Mouse (Mus musculus) MEL (cell line): ENCODE results near the gene Usp15. TPM values are rescaled to one million over a fixed set of nuclear protein-coding genes. Genes with fewer than 3 reads are reported as not detected.

Source experiments
- DNase-seq: peaks from one replicate; pipeline ENCODE4 v3.0.0; 2011; ENCODE audit warnings: low read depth, low spot score
- H3K27ac ChIP-seq: 2 replicates; pipeline ENCODE4 v1.5.1; 2012; ENCODE audit warnings: low read depth, mild to moderate bottlenecking, control low read depth, low read length, moderate library complexity; ENCODE audit not compliant: control insufficient read depth
- H3K27me3 ChIP-seq, 2 experiments: fragments of 150-350 bp in 1 of 2; sonication (generic) in 1 of 2; 2 replicates each; pipeline ENCODE4 v1.6.1; 2012; ENCODE audit warnings: low read length in 2 of 2, mild to moderate bottlenecking in 2 of 2, improper control_type of control experiment in 1 of 2, moderate library complexity in 1 of 2; ENCODE audit not compliant: insufficient read depth in 2 of 2, control insufficient read depth in 1 of 2
- H3K36me3 ChIP-seq, 2 experiments: 2 replicates each; pipeline ENCODE4 v1.6.1; 2012 to 2014; ENCODE audit warnings: low read length in 2 of 2, improper control_type of control experiment in 1 of 2, inconsistent platforms in 1 of 2, mild to moderate bottlenecking in 1 of 2; ENCODE audit not compliant: insufficient read depth in 2 of 2, control insufficient read depth in 1 of 2
- H3K4me1 ChIP-seq, 2 experiments: fragments of 150-350 bp in 1 of 2; sonication (generic) in 1 of 2; 2 replicates each; pipeline ENCODE4 v1.6.1; 2012; ENCODE audit warnings: low read length in 2 of 2, improper control_type of control experiment in 1 of 2, mild to moderate bottlenecking in 1 of 2; ENCODE audit not compliant: insufficient read depth in 2 of 2, control insufficient read depth in 1 of 2
- H3K4me3 ChIP-seq, 2 experiments: fragments of 150-350 bp in 1 of 2; sonication (generic) in 1 of 2; 2 replicates each; pipeline ENCODE4 v1.5.1; 2012; ENCODE audit warnings: low read depth in 2 of 2, low read length in 2 of 2, mild to moderate bottlenecking in 2 of 2, moderate library complexity in 2 of 2, control low read depth in 1 of 2, improper control_type of control experiment in 1 of 2; ENCODE audit not compliant: control insufficient read depth in 1 of 2, insufficient read depth in 1 of 2
- H3K79me2 ChIP-seq: 2 replicates; pipeline ENCODE4 v1.6.1; 2012; ENCODE audit warnings: mild to moderate bottlenecking, low read length, moderate library complexity; ENCODE audit not compliant: control insufficient read depth, poor library complexity, insufficient read depth
- H3K9ac ChIP-seq: 2 replicates; pipeline ENCODE4 v1.6.1; 2012; ENCODE audit warnings: low read depth, mild to moderate bottlenecking, control low read depth, low read length, moderate library complexity; ENCODE audit not compliant: control insufficient read depth, poor library complexity, severe bottlenecking
- H3K9me3 ChIP-seq: fragments of 150-350 bp; sonication (generic); replicated peaks from 2 replicates; pipeline ENCODE4 v1.6.1; 2012; ENCODE audit warnings: mild to moderate bottlenecking, low read length, improper control_type of control experiment, moderate library complexity; ENCODE audit not compliant: insufficient read depth
- BHLHE40 ChIP-seq: IDR thresholded peaks from 2 replicates; pipeline ENCODE4 v1.6.1; 2012; ENCODE audit warnings: low read depth, mild to moderate bottlenecking, inconsistent platforms, low read length, improper control_type of control experiment, borderline replicate concordance
- CHD1 ChIP-seq: IDR thresholded peaks from 2 replicates; pipeline ENCODE4 v1.6.1; 2012; ENCODE audit warnings: low read depth, mild to moderate bottlenecking, inconsistent platforms, low read length, improper control_type of control experiment
- CTCF ChIP-seq, 3 experiments: IDR thresholded peaks in 2 of 3; conservative IDR thresholded peaks in 1 of 3; 2 replicates each; pipeline ENCODE4 v1.5.1; 2011 to 2012; ENCODE audit warnings: low read length in 3 of 3, low read depth in 2 of 3, mild to moderate bottlenecking in 2 of 3, improper control_type of control experiment in 1 of 3, inconsistent platforms in 1 of 3, mixed read lengths in 1 of 3, moderate library complexity in 1 of 3; ENCODE audit not compliant: control insufficient read depth in 1 of 3, insufficient read depth in 1 of 3, poor library complexity in 1 of 3, severe bottlenecking in 1 of 3
- E2F4 ChIP-seq: IDR thresholded peaks from 2 replicates; pipeline ENCODE4 v1.6.1; 2011; ENCODE audit warnings: low read depth, low read length, improper control_type of control experiment, borderline replicate concordance
- ELF1 ChIP-seq: IDR thresholded peaks from 2 replicates; pipeline ENCODE4 v1.6.1; 2014; ENCODE audit warnings: low read depth, mild to moderate bottlenecking, inconsistent platforms, low read length, improper control_type of control experiment, moderate library complexity
- EP300 ChIP-seq, 2 experiments: IDR thresholded peaks; 2 replicates each; pipeline ENCODE4 v1.6.1; 2011; ENCODE audit warnings: improper control_type of control experiment in 2 of 2, low read length in 2 of 2, low read depth in 1 of 2, mild to moderate bottlenecking in 1 of 2
- ETS1 ChIP-seq: IDR thresholded peaks from 2 replicates; pipeline ENCODE4 v1.6.1; 2012; ENCODE audit warnings: low read depth, mild to moderate bottlenecking, inconsistent platforms, low read length, improper control_type of control experiment, moderate library complexity
- GATA1 ChIP-seq: IDR thresholded peaks from 2 replicates; pipeline ENCODE4 v1.6.1; 2011; ENCODE audit warnings: low read depth, low read length, improper control_type of control experiment
- HCFC1 ChIP-seq: IDR thresholded peaks from 2 replicates; pipeline ENCODE4 v1.6.1; 2012; ENCODE audit warnings: low read depth, mild to moderate bottlenecking, inconsistent platforms, low read length, improper control_type of control experiment, moderate library complexity
- JUND ChIP-seq: IDR thresholded peaks from 2 replicates; pipeline ENCODE4 v1.6.1; 2011; ENCODE audit warnings: low read depth, mild to moderate bottlenecking, improper control_type of control experiment, low read length
- KAT2A ChIP-seq: conservative IDR thresholded peaks from 2 replicates; pipeline ENCODE4 v1.6.1; 2012; ENCODE audit warnings: low read depth, low read length, improper control_type of control experiment, inconsistent platforms
- MAFK ChIP-seq: IDR thresholded peaks from 2 replicates; pipeline ENCODE4 v1.6.1; 2011; ENCODE audit warnings: low read depth, mild to moderate bottlenecking, low read length, improper control_type of control experiment, borderline replicate concordance
- MAX ChIP-seq: IDR thresholded peaks from 2 replicates; pipeline ENCODE4 v1.6.1; 2011; ENCODE audit warnings: low read length, improper control_type of control experiment
- MAZ ChIP-seq: IDR thresholded peaks from 2 replicates; pipeline ENCODE4 v1.6.1; 2012; ENCODE audit warnings: low read depth, mild to moderate bottlenecking, inconsistent platforms, low read length, improper control_type of control experiment
- MEF2A ChIP-seq: IDR thresholded peaks from 2 replicates; pipeline ENCODE4 v1.6.1; 2014; ENCODE audit warnings: low read depth, mild to moderate bottlenecking, inconsistent platforms, low read length, improper control_type of control experiment; ENCODE audit not compliant: poor library complexity, insufficient replicate concordance, severe bottlenecking; ENCODE audit errors: extremely low read depth
- MXI1 ChIP-seq: IDR thresholded peaks from 2 replicates; pipeline ENCODE4 v1.6.1; 2011; ENCODE audit warnings: mild to moderate bottlenecking, low read depth, low read length, improper control_type of control experiment
- MYB ChIP-seq: IDR thresholded peaks from 2 replicates; pipeline ENCODE4 v1.6.1; 2011; ENCODE audit warnings: mild to moderate bottlenecking, low read depth, low read length, improper control_type of control experiment
- MYC ChIP-seq: IDR thresholded peaks from 2 replicates; pipeline ENCODE4 v1.6.1; 2011; ENCODE audit warnings: low read depth, mild to moderate bottlenecking, low read length, improper control_type of control experiment, moderate library complexity
- NRF1 ChIP-seq: IDR thresholded peaks from 2 replicates; pipeline ENCODE4 v1.6.1; 2014; ENCODE audit warnings: low read depth, mild to moderate bottlenecking, inconsistent platforms, low read length, improper control_type of control experiment, moderate library complexity; ENCODE audit not compliant: poor library complexity, insufficient read depth, severe bottlenecking
- POLR2AphosphoS2 ChIP-seq: IDR thresholded peaks from 2 replicates; pipeline ENCODE4 v1.6.1; 2011; ENCODE audit warnings: low read length, improper control_type of control experiment
- RAD21 ChIP-seq: IDR thresholded peaks from 2 replicates; pipeline ENCODE4 v1.6.1; 2011; ENCODE audit warnings: mild to moderate bottlenecking, low read depth, low read length, improper control_type of control experiment
- RCOR1 ChIP-seq: IDR thresholded peaks from 2 replicates; pipeline ENCODE4 v1.6.1; 2012; ENCODE audit warnings: low read depth, mild to moderate bottlenecking, inconsistent platforms, low read length, improper control_type of control experiment
- SIN3A ChIP-seq: IDR thresholded peaks from 2 replicates; pipeline ENCODE4 v1.6.1; 2012; ENCODE audit warnings: low read length, improper control_type of control experiment, inconsistent platforms
- SMC3 ChIP-seq: IDR thresholded peaks from 2 replicates; pipeline ENCODE4 v1.6.1; 2011; ENCODE audit warnings: low read depth, low read length, improper control_type of control experiment
- TAL1 ChIP-seq: IDR thresholded peaks from 2 replicates; pipeline ENCODE4 v1.6.1; 2012; ENCODE audit warnings: mild to moderate bottlenecking, inconsistent platforms, low read length, moderate library complexity, mixed read lengths
- TCF12 ChIP-seq: IDR thresholded peaks from 2 replicates; pipeline ENCODE4 v1.6.1; 2014; ENCODE audit warnings: low read depth, mild to moderate bottlenecking, inconsistent platforms, low read length, improper control_type of control experiment, moderate library complexity
- UBTF ChIP-seq: IDR thresholded peaks from 2 replicates; pipeline ENCODE4 v1.6.1; 2012; ENCODE audit warnings: low read depth, mild to moderate bottlenecking, inconsistent platforms, low read length, improper control_type of control experiment, moderate library complexity, borderline replicate concordance; ENCODE audit not compliant: insufficient read depth
- USF1 ChIP-seq: IDR thresholded peaks from 2 replicates; pipeline ENCODE4 v1.6.1; 2014; ENCODE audit warnings: low read depth, mild to moderate bottlenecking, inconsistent platforms, low read length, improper control_type of control experiment, moderate library complexity
- ZC3H11A ChIP-seq: IDR thresholded peaks from 2 replicates; pipeline ENCODE4 v1.6.1; 2012; ENCODE audit warnings: low read depth, mild to moderate bottlenecking, inconsistent platforms, low read length, improper control_type of control experiment
- ZKSCAN1 ChIP-seq: IDR thresholded peaks from 2 replicates; pipeline ENCODE4 v1.6.1; 2012; ENCODE audit warnings: low read depth, mild to moderate bottlenecking, inconsistent platforms, low read length, improper control_type of control experiment, moderate library complexity
- ZMIZ1 ChIP-seq: IDR thresholded peaks from 2 replicates; pipeline ENCODE4 v1.6.1; 2012; ENCODE audit warnings: low read depth, mild to moderate bottlenecking, inconsistent platforms, low read length, improper control_type of control experiment, moderate library complexity
- ZNF384 ChIP-seq: IDR thresholded peaks from 2 replicates; pipeline ENCODE4 v1.6.1; 2012; ENCODE audit warnings: low read depth, mild to moderate bottlenecking, inconsistent platforms, low read length, improper control_type of control experiment
- polyA plus RNA-seq, 2 experiments: library from polyadenylated mRNA; stranded (reverse) in 1 of 2; unstranded in 1 of 2; fragments of >175 nt in 1 of 2; fragments of >200 nt in 1 of 2; gene quantifications; 2 replicates each; pipeline versions ENCODE4 v1.2.1 to v1.2.4; 2012; ENCODE audit warnings: low replicate concordance in 2 of 2, low read depth in 1 of 2; ENCODE audit not compliant: insufficient read length in 2 of 2, insufficient read depth in 1 of 2, missing spikeins in 1 of 2
- total RNA-seq: library from RNA; depleted of rRNA; stranded (reverse); fragments of 300-350 nt; gene quantifications from 2 replicates; pipeline ENCODE4 v1.2.3, GENCODE M21; 2012

Gene Usp15
- total and polyA plus RNA-seq, 3 experiments, result 98.2 to 150 (median 117) TPM

- Histone ChIP-seq H3K4me1 (peaks cover 0 to 7% of the 10 kb centered on the region in 2 experiments; a peak in 3 of 4 replicates), H3K4me3 (no peak overlapping the region; a peak in 1 of 4 replicates), H3K79me2 (no peaks in the 10 kb centered on the region), H3K27ac (no peak overlapping the region), H3K27me3 (no peaks in the 10 kb centered on the region), H3K9ac (peak overlapping the region; percentile 40), H3K9me3 (no peaks in the 10 kb centered on the region), H3K36me3 (peaks cover 0 to 6% of the 10 kb centered on the region in 2 experiments; a peak in 2 of 4 replicates)
- DNase-seq, result peak; percentile 81
- TF ChIP-seq RCOR1 (no peak), ELF1 (0 out of 2 replicates have a peak, but pooled peaks have one; percentile 15), MYB (no peak), RAD21 (peak; percentile 97), ZNF384 (peak; percentile 67), GATA1 (no peak), MXI1 (no peak; the same call in 1 of the 2 replicates), JUND (no peak), ZKSCAN1 (no peak), HCFC1 (no peak), SMC3 (peak; percentile 77), ZMIZ1 (no peak), NRF1 (no peak), EP300 (IDR thresholded peaks at IDR 0.05; ENCODE audit: low read depth in 1 of 2, low read length in 2 of 2) (no peak), CHD1 (no peak), BHLHE40 (no peak), TAL1 (no peak), E2F4 (no peak), MAX (peak; percentile 56; the same call in 1 of the 2 replicates), UBTF (no peak), KAT2A (no peak), POLR2AphosphoS2 (no peak), MAZ (no peak), MEF2A (no peak), TCF12 (no peak), CTCF (IDR thresholded peaks at IDR 0.05 in 2 of 3, conservative IDR thresholded peaks at IDR 0.05 in 1 of 3; ENCODE audit: control insufficient read depth in 1 of 3, insufficient read depth in 1 of 3, low read depth in 2 of 3, low read length in 3 of 3, poor library complexity in 1 of 3, severe bottlenecking in 1 of 3) (peak; percentile 58 to 91 (median 65)), ETS1 (no peak), USF1 (peak; percentile 10; the same call in 1 of the 2 replicates), SIN3A (peak; percentile 60), MAFK (no peak), MYC (peak; percentile 79; the same call in 1 of the 2 replicates), ZC3H11A (peak; percentile 81)
- TF ChIP-seq, all 39 proteins: peak for 10
Observed at GRCm38 (mm10) chr10:123091737-123092136, 105.1 kb downstream of the Usp15 start.
